Mouse (Mus musculus) adipocyte (in vitro differentiated cells): ENCODE results near the gene Cdh4.

ENCODE experiments used
- DNase-seq: peaks from one replicate; pipeline ENCODE4 v3.0.0-alpha.2; 2016; ENCODE audit warnings: low spot score

Cdh4 gene

GRCm38 (mm10) chr2:179538535-179538934, 96.3 kb downstream of the Cdh4 start:
- no peak for DNase-seq

- DNase-seq: no peak
Observed at GRCm38 (mm10) chr2:179539532-179540245, 97.5 kb downstream of the Cdh4 start.

DNA sequence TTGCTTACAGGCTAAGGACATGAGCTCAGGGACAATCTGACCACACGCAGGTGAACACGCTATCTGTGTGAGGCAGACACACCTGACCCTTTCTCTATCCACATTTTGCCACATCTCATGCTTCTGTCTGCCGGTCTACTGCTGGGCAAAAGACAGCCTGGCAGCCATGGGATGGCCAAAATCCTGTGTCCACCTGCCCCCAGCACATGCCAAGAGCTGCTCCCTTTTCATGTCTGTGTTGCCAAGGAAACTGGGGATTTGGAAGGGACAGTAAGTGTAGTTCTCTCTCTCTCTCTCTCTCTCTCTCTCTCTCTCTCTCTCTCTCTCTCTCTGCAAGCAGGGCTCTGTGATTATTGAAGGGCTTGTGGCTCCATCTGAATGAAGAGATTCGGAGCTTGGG, 98.9 kb downstream of the Cdh4 start:
- no peak for DNase-seq

- no peak for DNase-seq
Observed at GRCm38 (mm10) chr2:179547627-179548026, 105.4 kb downstream of the Cdh4 start.

DNA sequence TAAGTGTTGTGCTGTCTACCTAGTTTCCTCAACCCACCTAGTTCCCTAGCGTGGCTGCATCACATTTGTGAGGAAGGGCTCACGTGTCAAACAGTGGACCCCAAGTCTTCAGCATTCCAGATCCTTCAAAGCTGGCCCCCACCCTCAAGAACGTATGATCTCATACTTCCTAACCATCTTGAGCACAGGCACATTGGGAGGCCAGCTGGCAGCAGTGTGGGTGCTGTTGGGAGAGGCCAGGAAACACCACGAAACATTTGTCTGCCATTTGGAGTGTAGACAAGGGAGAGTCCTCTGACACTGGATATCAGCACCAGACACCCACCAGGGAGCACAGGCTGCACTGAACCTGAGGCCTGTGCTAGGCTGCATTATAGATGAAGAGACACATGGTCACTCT, 113.7 kb downstream of the Cdh4 start:
- DNase-seq: no peak

DNA sequence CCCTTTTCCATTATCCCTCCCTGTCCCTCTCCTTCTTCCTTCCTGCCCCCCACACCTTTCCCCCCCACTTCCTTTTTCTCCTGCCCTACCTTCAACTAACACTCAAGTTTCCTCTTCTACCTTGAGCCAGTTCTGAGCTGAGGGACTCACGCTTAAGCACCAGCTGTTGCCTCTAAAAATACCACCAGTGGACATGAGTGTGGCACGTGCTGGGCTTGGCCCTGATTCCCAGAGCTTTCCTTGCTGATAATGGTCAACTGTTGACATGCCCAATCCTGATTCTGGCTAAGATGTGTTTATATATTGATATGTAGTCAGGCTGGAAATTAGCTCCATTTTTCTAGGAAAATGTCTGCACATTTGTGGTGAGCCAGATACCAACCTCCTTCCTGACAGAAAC, 120.1 kb downstream of the Cdh4 start:
- no peak for DNase-seq

- DNase-seq: no peak
Observed at GRCm38 (mm10) chr2:179565611-179566010, 123.4 kb downstream of the Cdh4 start.

GRCm38 (mm10) chr2:179567886-179568285, 125.7 kb downstream of the Cdh4 start:
- no peak for DNase-seq

DNA sequence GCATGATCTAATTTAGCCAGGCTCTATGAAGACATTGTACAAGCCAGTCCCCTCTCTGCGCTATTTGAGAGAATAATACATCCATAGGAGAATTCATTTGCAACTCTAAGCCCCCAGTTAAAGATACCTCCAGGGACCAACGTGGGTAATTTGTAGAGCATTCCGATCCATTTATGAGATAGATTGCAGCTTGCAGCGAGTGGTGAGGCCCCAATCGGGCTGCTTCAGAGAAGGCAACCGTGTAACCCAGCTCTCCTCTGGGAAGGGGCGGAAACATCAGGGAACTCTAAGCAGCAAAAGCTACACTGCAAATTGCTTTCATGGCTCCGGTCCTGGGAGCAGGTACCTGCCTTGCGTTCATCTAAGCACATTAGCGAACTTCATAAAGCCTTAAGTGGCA, 126.9 kb downstream of the Cdh4 start:
- no peak for DNase-seq

GRCm38 (mm10) chr2:179571175-179571769, 129.0 kb downstream of the Cdh4 start:
- DNase-seq: no peak

- DNase-seq: no peak
Observed at GRCm38 (mm10) chr2:179573331-179573730, 131.1 kb downstream of the Cdh4 start.

GRCm38 (mm10) chr2:179573786-179574185, 131.6 kb downstream of the Cdh4 start:
- DNase-seq: no peak

DNA sequence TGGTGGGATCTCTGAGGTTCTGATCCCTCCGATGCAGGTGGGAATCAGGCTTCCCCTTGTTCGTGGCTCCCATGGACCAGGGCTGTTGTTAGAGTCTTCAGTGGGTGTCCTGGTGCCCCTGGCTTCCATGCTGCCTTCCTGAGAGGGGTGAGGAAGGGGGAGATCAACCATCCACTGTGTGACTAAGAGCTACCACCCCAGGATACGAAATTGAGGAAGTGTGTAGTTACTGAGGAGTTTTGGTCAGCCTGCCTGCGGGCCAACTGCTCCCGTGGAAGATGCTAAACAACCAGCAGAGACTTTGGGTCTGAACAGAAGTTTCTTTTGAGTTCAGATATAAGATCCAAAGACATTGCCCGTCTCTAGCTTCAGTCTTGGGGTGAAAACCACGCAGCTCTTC, 133.4 kb downstream of the Cdh4 start:
- no peak for DNase-seq

GRCm38 (mm10) chr2:179576221-179576620, 134.0 kb downstream of the Cdh4 start:
- no peak for DNase-seq

DNA sequence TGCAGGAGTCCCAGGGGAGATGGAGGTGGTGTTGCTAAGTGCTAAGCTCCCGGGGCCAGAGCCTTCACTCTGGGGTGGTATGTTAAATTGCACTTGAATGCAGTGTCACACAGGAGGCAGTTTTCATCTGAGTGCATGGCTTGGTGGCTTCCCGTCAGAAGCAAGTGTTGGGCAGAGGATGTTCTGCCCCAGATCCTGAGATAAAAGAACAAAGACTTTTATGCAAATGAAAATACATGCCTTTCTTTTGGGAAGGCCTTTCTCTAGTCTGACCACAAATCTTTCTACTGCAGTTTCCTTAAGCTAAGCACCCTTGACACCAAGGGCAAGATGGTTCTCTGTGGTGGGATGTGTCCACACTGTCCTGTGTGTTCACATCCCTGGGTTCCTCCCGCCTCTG, 136.1 kb downstream of the Cdh4 start:
- no peak for DNase-seq

GRCm38 (mm10) chr2:179578842-179579241, 136.6 kb downstream of the Cdh4 start:
- no peak for DNase-seq

DNA sequence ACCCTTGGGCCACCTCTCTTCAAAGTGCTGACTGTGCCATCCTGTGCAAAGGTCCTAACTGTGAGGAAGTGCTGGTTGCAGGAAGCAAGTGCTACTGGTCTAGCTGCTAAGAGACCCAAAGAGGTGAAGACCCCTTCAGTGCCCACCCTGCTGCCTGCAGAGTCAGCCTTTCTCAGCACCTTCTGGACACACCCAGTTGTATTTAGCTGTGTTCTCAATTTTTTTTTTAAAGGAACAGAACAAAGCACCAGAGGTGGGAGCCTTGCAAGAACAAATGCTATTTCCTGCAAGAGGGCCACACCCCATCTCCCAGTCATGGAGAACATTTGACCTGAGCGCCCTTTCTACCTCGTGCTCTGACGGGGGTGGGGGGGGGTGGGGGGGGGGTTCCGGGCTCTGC, 138.2 kb downstream of the Cdh4 start:
- no peak for DNase-seq

GRCm38 (mm10) chr2:179581058-179581457, 138.8 kb downstream of the Cdh4 start:
- no peak for DNase-seq

GRCm38 (mm10) chr2:179582966-179583365, 140.7 kb downstream of the Cdh4 start:
- DNase-seq: no peak

DNA sequence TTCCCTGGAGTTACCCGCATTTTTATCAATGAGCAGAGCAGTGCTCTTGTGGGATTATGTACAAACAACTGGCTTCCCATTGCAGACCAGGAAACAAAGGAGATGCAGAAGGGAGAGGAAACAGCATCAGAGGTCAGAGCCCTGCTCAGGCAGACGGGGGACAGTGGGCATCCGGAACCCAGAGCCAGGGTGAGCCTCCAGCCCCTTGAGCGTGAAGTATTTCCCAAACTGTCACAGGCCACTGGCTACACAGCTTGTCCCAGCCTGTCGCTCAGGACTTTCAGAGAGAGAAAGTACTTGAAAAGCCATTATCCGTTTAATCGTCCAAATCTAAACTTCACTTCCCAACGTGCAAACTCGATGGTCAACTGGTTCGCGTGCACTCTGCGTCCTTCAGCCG, 142.4 kb downstream of the Cdh4 start:
- no peak for DNase-seq

DNA sequence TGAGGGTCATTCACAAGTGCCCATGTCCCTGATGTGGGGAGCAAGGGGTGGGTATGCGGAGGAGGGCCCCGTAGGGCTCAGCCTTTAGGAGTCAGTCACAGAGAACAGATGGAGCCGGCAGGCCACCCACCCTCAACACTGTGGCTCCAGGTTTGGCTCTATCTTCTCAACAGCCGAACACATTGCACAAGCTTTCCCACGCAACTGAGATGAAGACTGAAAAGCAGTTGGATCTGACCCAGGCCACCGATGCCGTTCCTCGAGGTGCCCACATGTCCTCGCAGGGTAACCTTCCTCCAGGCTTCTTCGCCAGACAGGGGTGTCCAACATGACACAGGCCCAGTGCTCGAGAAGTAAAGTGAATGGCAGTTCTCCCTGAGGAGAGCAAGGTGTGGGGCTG, 144.2 kb downstream of the Cdh4 start:
- no peak for DNase-seq

GRCm38 (mm10) chr2:179587069-179587468, 144.8 kb downstream of the Cdh4 start:
- no peak for DNase-seq

DNA sequence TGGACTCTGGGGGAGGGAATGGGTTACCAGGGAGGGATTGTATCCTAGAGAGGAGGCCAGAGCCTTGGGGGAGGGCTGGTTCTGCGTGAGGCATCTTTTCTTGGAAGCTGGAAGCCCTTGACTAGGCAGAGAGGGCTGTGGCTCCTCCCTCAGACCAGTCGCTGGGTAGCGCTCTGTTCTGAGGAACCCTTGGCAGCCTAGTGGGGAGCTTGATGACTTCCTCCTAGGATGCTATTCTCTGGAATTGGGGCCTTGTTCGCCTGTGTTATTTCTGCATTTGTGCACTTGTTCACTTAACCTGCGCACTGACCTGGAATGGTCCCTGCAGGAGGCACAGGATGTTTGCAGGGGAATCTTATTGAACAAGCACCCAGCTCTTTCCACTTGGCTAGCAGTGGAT, 149.4 kb downstream of the Cdh4 start:
- DNase-seq: no peak

GRCm38 (mm10) chr2:179595013-179595412, 152.8 kb downstream of the Cdh4 start:
- DNase-seq: no peak
